Mouse (Mus musculus): ENCODE measurements around the gene Hebp1. TPM values are rescaled to one million over a fixed set of nuclear protein-coding genes. Genes with fewer than 3 reads are reported as not detected.

Gene Hebp1
- polyA plus RNA-seq, 1 experiment from 2014 or later: 10.2 TPM

GRCm38 (mm10) chr6:135141451-135142147 lies 56.2 kb downstream of the Hebp1 start:
- Histone ChIP-seq H3K36me3 (no peaks in the 10 kb centered on the region), H3K4me3 (no peak overlapping the region), H3K4me1 (replicated peaks) (peaks cover 8% of the 10 kb centered on the region), H3K27me3 (no peaks in the 10 kb centered on the region), H3K4me2 (no peak overlapping the region), H3K27ac (no peak overlapping the region), H3K9me3 (replicated peaks) (no peaks in the 10 kb centered on the region), H3K9ac (no peak overlapping the region)
- 55% methylated on average over 16 of the region's 16 CpGs for WGBS
- no peak for ATAC-seq (replicated peaks; ENCODE audit: insufficient number of reproducible peaks, insufficient read depth, low FRiP score, low read depth)

- Histone ChIP-seq H3K27ac (no peak overlapping the region), H3K27me3 (no peaks in the 10 kb centered on the region), H3K4me1 (replicated peaks) (peaks cover 13% of the 10 kb centered on the region), H3K4me3 (no peak overlapping the region), H3K9me3 (replicated peaks) (no peaks in the 10 kb centered on the region), H3K4me2 (no peak overlapping the region), H3K9ac (no peak overlapping the region), H3K36me3 (no peaks in the 10 kb centered on the region)
- no peak for ATAC-seq (replicated peaks; ENCODE audit: insufficient number of reproducible peaks, insufficient read depth, low FRiP score, low read depth)
- WGBS: 67% methylated on average over 14 of the region's 14 CpGs
Measured at GRCm38 (mm10) chr6:135138746-135139145, 59.1 kb downstream of the Hebp1 start.

DNA sequence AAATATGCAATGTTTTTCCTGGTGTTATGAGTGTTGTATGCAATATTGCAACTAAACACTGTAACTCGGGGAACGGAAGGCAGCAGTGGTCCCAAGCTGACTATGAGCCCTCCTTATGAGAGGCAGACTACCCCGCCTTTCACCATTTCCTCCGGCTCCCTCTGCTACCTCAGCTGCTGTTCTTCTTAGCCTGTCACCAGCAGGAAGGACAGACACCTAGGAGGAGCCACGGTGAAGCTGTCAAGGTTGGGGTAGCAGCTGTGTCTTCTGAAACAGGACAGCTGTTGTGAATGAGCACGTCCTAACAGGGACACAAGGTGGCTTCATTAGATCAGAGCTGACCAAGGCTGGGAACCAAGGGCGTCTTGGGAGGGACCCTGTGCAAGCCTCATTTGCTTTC lies 59.6 kb downstream of the Hebp1 start:
- Histone ChIP-seq H3K9ac (no peak overlapping the region), H3K4me2 (no peak overlapping the region), H3K9me3 (replicated peaks) (no peaks in the 10 kb centered on the region), H3K36me3 (no peaks in the 10 kb centered on the region), H3K4me1 (replicated peaks) (peaks cover 13% of the 10 kb centered on the region), H3K27me3 (no peaks in the 10 kb centered on the region), H3K27ac (no peak overlapping the region), H3K4me3 (no peak overlapping the region)
- 60% methylated on average over 7 of the region's 7 CpGs for WGBS
- ATAC-seq (replicated peaks; ENCODE audit: insufficient number of reproducible peaks, insufficient read depth, low FRiP score, low read depth): no peak

GRCm38 (mm10) chr6:135137736-135138135 lies 60.1 kb downstream of the Hebp1 start:
- H3K27ac ChIP-seq: no peak overlapping the region
- no peak overlapping the region for H3K9ac ChIP-seq
- WGBS: 74% methylated on average over 9 of the region's 9 CpGs
- H3K27me3 ChIP-seq: no peaks in the 10 kb centered on the region
- H3K36me3 ChIP-seq: no peaks in the 10 kb centered on the region
- peaks cover 13% of the 10 kb centered on the region for H3K4me1 ChIP-seq (replicated peaks)
- no peaks in the 10 kb centered on the region for H3K9me3 ChIP-seq (replicated peaks)
- H3K4me2 ChIP-seq: no peak overlapping the region
- no peak for ATAC-seq (replicated peaks; ENCODE audit: insufficient number of reproducible peaks, insufficient read depth, low FRiP score, low read depth)
- no peak overlapping the region for H3K4me3 ChIP-seq

DNA sequence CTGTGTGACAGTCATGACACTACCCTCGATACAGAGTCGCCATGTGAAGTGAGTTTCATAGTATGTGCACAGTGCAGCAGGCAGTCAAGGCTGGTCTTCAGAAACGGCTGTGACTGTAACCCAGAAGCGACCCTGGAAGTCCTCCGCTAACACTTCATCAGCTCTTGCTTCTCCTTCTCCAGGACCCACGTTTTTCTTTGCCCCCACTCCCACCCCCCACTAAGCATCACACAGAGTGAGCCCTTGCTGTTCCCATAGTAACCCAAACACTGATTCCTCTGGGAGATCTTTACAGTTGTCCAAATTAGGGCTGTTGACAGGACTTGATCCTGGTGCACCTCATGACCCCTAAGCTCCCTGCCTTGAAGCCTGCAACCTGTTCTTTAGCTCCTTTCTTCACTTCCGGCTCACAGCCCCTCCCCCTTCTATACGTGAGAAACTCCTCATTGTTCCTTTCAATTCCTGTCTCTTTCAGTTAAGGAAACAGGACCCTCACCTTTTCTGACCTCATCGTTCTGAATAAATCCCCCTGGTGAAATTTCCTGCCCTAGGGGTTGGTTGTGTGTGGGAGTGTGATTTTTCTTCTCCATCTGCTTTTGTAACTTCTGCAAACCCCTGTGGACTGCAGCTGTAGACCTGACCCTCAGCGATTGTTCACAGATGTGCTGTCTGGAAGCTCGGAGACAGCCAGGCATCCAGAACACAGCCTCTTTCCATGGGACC lies 61.2 kb downstream of the Hebp1 start:
- no peaks in the 10 kb centered on the region for H3K27me3 ChIP-seq
- ATAC-seq (replicated peaks; ENCODE audit: insufficient number of reproducible peaks, insufficient read depth, low FRiP score, low read depth): no peak; the same call in 1 of the 2 replicates
- no peak overlapping the region for H3K4me3 ChIP-seq
- H3K4me1 ChIP-seq (replicated peaks): peaks cover 12% of the 10 kb centered on the region
- no peaks in the 10 kb centered on the region for H3K36me3 ChIP-seq
- 20% methylated on average over 11 of the region's 11 CpGs for WGBS
- no peak overlapping the region for H3K4me2 ChIP-seq
- peak overlapping the region; percentile 50; the same call in 1 of the 2 replicates for H3K27ac ChIP-seq
- no peak overlapping the region for H3K9ac ChIP-seq
- no peaks in the 10 kb centered on the region for H3K9me3 ChIP-seq (replicated peaks)

DNA sequence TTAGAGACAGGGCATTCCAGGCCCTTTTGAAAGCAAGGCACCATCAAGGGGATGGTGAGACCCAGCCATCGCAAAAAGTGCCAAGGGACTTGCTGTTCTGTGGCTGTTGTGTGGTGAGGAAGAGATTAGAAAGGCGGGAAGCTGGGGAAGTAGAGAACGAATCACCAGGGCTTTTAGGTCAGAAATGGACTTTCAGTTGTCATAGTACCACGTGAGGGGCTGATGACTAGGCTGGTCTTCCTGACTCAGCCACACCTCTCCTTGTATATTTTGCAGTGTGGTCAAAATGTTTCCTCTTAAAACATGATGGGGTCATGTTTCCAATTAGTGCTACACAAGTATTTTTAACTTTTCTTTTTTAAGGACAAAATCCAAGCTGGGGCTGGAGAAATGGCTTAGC lies 62.1 kb downstream of the Hebp1 start:
- no peak overlapping the region for H3K9ac ChIP-seq
- no peaks in the 10 kb centered on the region for H3K9me3 ChIP-seq (replicated peaks)
- no peak overlapping the region for H3K4me2 ChIP-seq
- no peaks in the 10 kb centered on the region for H3K36me3 ChIP-seq
- WGBS: 63% methylated on average over 4 of the region's 4 CpGs
- H3K4me3 ChIP-seq: no peak overlapping the region
- ATAC-seq (replicated peaks; ENCODE audit: insufficient number of reproducible peaks, insufficient read depth, low FRiP score, low read depth): no peak
- H3K27ac ChIP-seq: no peak overlapping the region
- H3K4me1 ChIP-seq (replicated peaks): peaks cover 9% of the 10 kb centered on the region
- no peaks in the 10 kb centered on the region for H3K27me3 ChIP-seq

GRCm38 (mm10) chr6:135133486-135133885 lies 64.3 kb downstream of the Hebp1 start:
- WGBS: 90% methylated on average over 9 of the region's 9 CpGs
- H3K4me1 ChIP-seq (replicated peaks): peaks cover 9% of the 10 kb centered on the region
- H3K27ac ChIP-seq: no peak overlapping the region
- no peaks in the 10 kb centered on the region for H3K9me3 ChIP-seq (replicated peaks)
- ATAC-seq (replicated peaks; ENCODE audit: insufficient number of reproducible peaks, insufficient read depth, low FRiP score, low read depth): no peak
- no peak overlapping the region for H3K4me3 ChIP-seq
- no peaks in the 10 kb centered on the region for H3K27me3 ChIP-seq
- H3K9ac ChIP-seq: no peak overlapping the region
- H3K4me2 ChIP-seq: no peak overlapping the region
- no peaks in the 10 kb centered on the region for H3K36me3 ChIP-seq

DNA sequence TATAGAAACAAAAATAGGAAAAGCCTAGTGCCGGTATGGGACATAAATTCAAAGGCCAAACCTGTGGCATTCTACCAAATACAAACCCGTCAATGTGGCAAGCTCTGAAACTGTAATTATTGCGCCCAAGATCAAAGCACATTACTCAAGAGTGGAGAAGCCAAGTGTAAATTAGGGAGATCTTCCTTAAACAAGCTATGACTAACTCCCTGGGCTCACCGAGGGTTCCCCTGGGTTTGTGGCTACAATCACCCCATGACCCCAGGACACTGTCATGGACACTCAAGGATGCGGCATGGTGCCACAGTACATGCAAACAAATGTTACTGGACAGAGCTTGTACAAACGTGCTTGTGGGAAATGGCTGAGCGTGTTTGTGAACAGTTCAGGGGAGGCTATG lies 64.7 kb downstream of the Hebp1 start:
- no peak for ATAC-seq (replicated peaks; ENCODE audit: insufficient number of reproducible peaks, insufficient read depth, low FRiP score, low read depth)
- H3K9me3 ChIP-seq (replicated peaks): no peaks in the 10 kb centered on the region
- H3K36me3 ChIP-seq: no peaks in the 10 kb centered on the region
- H3K27me3 ChIP-seq: no peaks in the 10 kb centered on the region
- peaks cover 9% of the 10 kb centered on the region for H3K4me1 ChIP-seq (replicated peaks)
- no peak overlapping the region for H3K4me2 ChIP-seq
- 84% methylated on average over 7 of the region's 7 CpGs for WGBS
- no peak overlapping the region for H3K4me3 ChIP-seq
- no peak overlapping the region for H3K9ac ChIP-seq
- no peak overlapping the region for H3K27ac ChIP-seq

GRCm38 (mm10) chr6:135124755-135125380 lies 73.0 kb downstream of the Hebp1 start:
- H3K4me2 ChIP-seq: no peak overlapping the region
- 58% methylated on average over 5 of the region's 5 CpGs for WGBS
- no peak for ATAC-seq (replicated peaks; ENCODE audit: insufficient number of reproducible peaks, insufficient read depth, low FRiP score, low read depth)
- no peaks in the 10 kb centered on the region for H3K9me3 ChIP-seq (replicated peaks)
- no peak overlapping the region for H3K4me3 ChIP-seq
- H3K36me3 ChIP-seq: no peaks in the 10 kb centered on the region
- H3K4me1 ChIP-seq (replicated peaks): no peaks in the 10 kb centered on the region
- H3K9ac ChIP-seq: no peak overlapping the region
- no peak overlapping the region for H3K27ac ChIP-seq
- no peaks in the 10 kb centered on the region for H3K27me3 ChIP-seq

DNA sequence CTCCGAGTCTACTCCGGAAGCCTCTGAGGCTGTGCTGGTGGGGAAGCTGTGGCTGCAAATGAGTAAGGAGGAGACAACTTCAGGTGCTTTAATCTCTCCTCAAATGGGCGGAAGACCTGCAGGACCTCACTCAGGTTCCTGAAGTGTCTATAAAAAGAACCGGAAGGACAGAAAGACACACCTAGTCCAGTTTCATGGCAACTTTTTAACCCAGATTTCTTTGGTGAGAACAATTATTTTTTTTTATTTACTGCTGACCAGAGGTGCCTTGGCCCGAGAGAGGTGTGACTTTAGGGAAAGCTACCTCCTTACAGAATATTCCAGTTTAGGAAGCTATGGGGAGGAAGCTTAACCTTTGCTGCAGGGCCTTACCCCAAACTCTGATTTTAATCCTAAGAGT lies 79.6 kb downstream of the Hebp1 start, which contains the start of gene Gprc5d:
Gene Gprc5d (minus strand): TSS at position 101 of the 400 bp plus-strand sequence.
- Histone ChIP-seq H3K4me1 (replicated peaks) (no peaks in the 10 kb centered on the region), H3K4me2 (no peak within 1 kb of the TSS), H3K9ac (no peak within 1 kb of the TSS), H3K4me3 (no peak within 1 kb of the TSS), H3K27ac (no peak within 1 kb of the TSS), H3K36me3 (no peaks in the 10 kb centered on the region), H3K9me3 (replicated peaks) (no peaks in the 10 kb centered on the region), H3K27me3 (no peaks in the 10 kb centered on the region)
- 82% methylated on average over 5 of the region's 5 CpGs for WGBS
- ATAC-seq (replicated peaks; ENCODE audit: insufficient number of reproducible peaks, insufficient read depth, low FRiP score, low read depth): no peak

GRCm38 (mm10) chr6:135116479-135116878 lies 81.3 kb downstream of the Hebp1 start:
- 83% methylated on average over 8 of the region's 8 CpGs for WGBS
- H3K36me3 ChIP-seq: no peaks in the 10 kb centered on the region
- ATAC-seq (replicated peaks; ENCODE audit: insufficient number of reproducible peaks, insufficient read depth, low FRiP score, low read depth): no peak

More at GRCm38 (mm10) chr6:135116479-135116878, 81.3 kb downstream of the Hebp1 start:
- no peaks in the 10 kb centered on the region for H3K4me1 ChIP-seq (replicated peaks)
- H3K4me3 ChIP-seq: no peak overlapping the region
- H3K27me3 ChIP-seq: no peaks in the 10 kb centered on the region
- no peak overlapping the region for H3K9ac ChIP-seq
- no peak overlapping the region for H3K4me2 ChIP-seq
- H3K27ac ChIP-seq: no peak overlapping the region
- no peaks in the 10 kb centered on the region for H3K9me3 ChIP-seq (replicated peaks)

Data from heart, embryonic 15.5 days (tissue).